Mouse (Mus musculus) neutrophil, adult 5-6 weeks (primary cell): ENCODE results near the gene Mstn. TPM values are rescaled to one million over a fixed set of nuclear protein-coding genes. Genes with fewer than 3 reads are reported as not detected.

Source experiments
- ATAC-seq: fragments of 151-379, 151-347 bp; 2 replicates; pipeline ENCODE4 v1.8.0; 2017; ENCODE audit warnings: mild to moderate bottlenecking, moderate TSS enrichment; ENCODE audit not compliant: insufficient number of reproducible peaks, poor library complexity, low FRiP score, severe bottlenecking; ENCODE audit errors: extremely low read depth
- total RNA-seq: library from RNA; stranded (forward); fragments of 200-1000 nt; gene quantifications from 2 replicates; pipeline ENCODE4 v1.2.3, GENCODE M21; 2017

The Mstn gene
- total RNA-seq, 1 experiment from 2014 or later, result not detected

GRCm38 (mm10) chr1:53085256-53085655 is 23.8 kb downstream of the Mstn start:
- no peak for ATAC-seq

- no peak for ATAC-seq
Observed at GRCm38 (mm10) chr1:53085991-53086390, 24.6 kb downstream of the Mstn start.

- no peak for ATAC-seq
Observed at GRCm38 (mm10) chr1:53093180-53093579, 31.7 kb downstream of the Mstn start.

GRCm38 (mm10) chr1:53110561-53110960 is 49.1 kb downstream of the Mstn start:
- no peak for ATAC-seq

Other genes starting within 250 kb of the Mstn start
- 57.5 and 61.9 TPM in 2 replicates for gene Inpp1, start 244.0 kb upstream of the Mstn start, total RNA-seq
- gene Hibch, start 216.7 kb upstream of the Mstn start, total RNA-seq, result 29.4 and 38.8 TPM in 2 replicates
- gene 1700019D03Rik, start 41.5 kb upstream of the Mstn start, total RNA-seq, result 0.74 and 0.81 TPM in 2 replicates
- not detected in 2 replicates for gene 1700019A02Rik, start 126.0 kb downstream of the Mstn start, total RNA-seq
- 11.6 and 16.1 TPM in 2 replicates for gene Pms1, start 235.4 kb downstream of the Mstn start, total RNA-seq
- 27.5 and 27.9 TPM in 2 replicates for gene Ormdl1, start 235.5 kb downstream of the Mstn start, total RNA-seq
- not detected in 2 replicates for gene Gm28778, start 235.5 kb downstream of the Mstn start, total RNA-seq